Mouse (Mus musculus) cerebellum, adult 2 months (tissue): Measurements from ENCODE around the gene Hist1h3d. TPM values are rescaled to one million over a fixed set of nuclear protein-coding genes. Genes with fewer than 3 reads are reported as not detected.
"Not testable (repeated sequence)": the region's sequence is repeated elsewhere in the genome, so short reads cannot be mapped to it uniquely, and the experiment has no call there.

ENCODE experiments used
- DNase-seq, 2 experiments: peaks; one replicate each; pipeline ENCODE4 v3.0.0; 2021
- H3K27ac ChIP-seq: fragments of 200-500 bp; 2 replicates; pipeline ENCODE4 v1.5.1; 2012; ENCODE audit warnings: low read length, control low read depth, inconsistent platforms; ENCODE audit not compliant: insufficient read depth
- H3K27me3 ChIP-seq: fragments of 200-500 bp; 2 replicates; pipeline ENCODE4 v1.6.1; 2012; ENCODE audit warnings: inconsistent platforms, mild to moderate bottlenecking, low read length, moderate library complexity; ENCODE audit not compliant: control insufficient read depth, insufficient read depth
- H3K4me1 ChIP-seq: fragments of 200-500 bp; 2 replicates; pipeline ENCODE4 v1.6.1; 2011; ENCODE audit warnings: low read length; ENCODE audit not compliant: control insufficient read depth, insufficient read depth
- H3K4me3 ChIP-seq: fragments of 200-500 bp; replicated peaks from 2 replicates; pipeline ENCODE3; 2011; ENCODE audit warnings: mild to moderate bottlenecking, low read depth, low read length, control low read depth; ENCODE audit not compliant: insufficient read depth
- CTCF ChIP-seq: fragments of 200-500 bp; IDR thresholded peaks from 2 replicates; pipeline ENCODE4 v1.5.1; 2011; ENCODE audit warnings: low read depth, mild to moderate bottlenecking, control low read depth, low read length, moderate library complexity, borderline replicate concordance; ENCODE audit not compliant: insufficient read depth
- POLR2A ChIP-seq: fragments of 200-500 bp; IDR thresholded peaks from 2 replicates; pipeline ENCODE4 v1.6.1; 2011; ENCODE audit warnings: low read length, control low read depth, borderline replicate concordance; ENCODE audit not compliant: insufficient read depth
- WGBS: fragments of 180-500 bp; shearing (Covaris S2); methylation state at CpG from one replicate; pipeline ENCODE4 v1.1.7; 2018; 5-methylcytosine and 5-hydroxymethylcytosine counted together
- polyA plus RNA-seq: library from polyadenylated mRNA; depleted of rRNA; stranded (reverse); fragments of >200 nt; gene quantifications from 2 replicates; pipeline ENCODE4 v1.2.3, GENCODE M21; 2012

Gene Hist1h3d
- polyA plus RNA-seq, 1 experiment: 2.0 TPM

DNA sequence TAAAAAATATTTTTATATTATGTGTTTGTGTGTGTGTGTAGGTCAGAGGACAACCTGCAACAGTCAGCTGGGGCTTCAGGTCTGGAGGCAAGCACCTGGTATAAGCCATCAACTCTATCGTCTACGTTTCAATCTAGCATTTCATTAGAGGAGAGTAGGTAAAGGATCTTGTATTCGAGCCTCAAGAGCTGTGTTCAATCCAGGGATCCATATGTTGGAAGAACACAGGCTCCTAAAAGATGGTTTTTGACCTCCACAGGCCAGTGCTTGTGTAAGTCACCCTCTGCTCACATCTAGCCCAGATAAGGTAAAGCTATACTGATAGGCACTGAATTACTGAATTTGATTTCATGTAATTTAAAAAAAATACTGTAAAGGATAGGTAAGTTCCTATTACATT is 18.7 kb upstream of the Hist1h3d start:
- Histone ChIP-seq H3K4me1 (peaks cover 2% of the 10 kb centered on the region; the same call in 1 of the 2 replicates), H3K27me3 (no peaks in the 10 kb centered on the region), H3K27ac (no peak overlapping the region), H3K4me3 (no peak overlapping the region)
- TF ChIP-seq CTCF: no peak
- TF ChIP-seq POLR2A: no peak
- WGBS: 58% methylated on average over 3 of the region's 3 CpGs
- no peak for DNase-seq

DNA sequence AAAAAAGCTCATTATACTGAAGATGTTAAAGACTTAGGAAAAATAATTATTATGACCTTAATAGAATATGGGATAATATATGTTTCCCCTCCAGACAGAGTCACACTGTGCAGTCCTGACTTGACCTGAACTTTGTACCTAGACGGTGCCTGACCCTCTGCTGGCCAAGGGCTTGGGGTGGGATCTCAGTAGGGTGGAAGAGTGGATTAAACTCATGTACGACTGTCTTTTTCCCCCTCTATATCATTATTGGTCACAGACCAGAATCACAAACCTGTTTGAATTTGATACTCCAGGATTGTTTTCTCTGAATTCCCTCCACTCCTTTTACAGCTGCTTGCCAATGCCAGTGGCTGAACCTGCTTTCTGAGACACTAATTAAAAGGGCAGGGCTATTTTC is 14.9 kb upstream of the Hist1h3d start:
- not testable (repeated sequence) for H3K27ac ChIP-seq, H3K4me3 ChIP-seq, H3K27me3 ChIP-seq, H3K4me1 ChIP-seq, DNase-seq
- WGBS: 12% methylated on average over 2 of the region's 2 CpGs

DNA sequence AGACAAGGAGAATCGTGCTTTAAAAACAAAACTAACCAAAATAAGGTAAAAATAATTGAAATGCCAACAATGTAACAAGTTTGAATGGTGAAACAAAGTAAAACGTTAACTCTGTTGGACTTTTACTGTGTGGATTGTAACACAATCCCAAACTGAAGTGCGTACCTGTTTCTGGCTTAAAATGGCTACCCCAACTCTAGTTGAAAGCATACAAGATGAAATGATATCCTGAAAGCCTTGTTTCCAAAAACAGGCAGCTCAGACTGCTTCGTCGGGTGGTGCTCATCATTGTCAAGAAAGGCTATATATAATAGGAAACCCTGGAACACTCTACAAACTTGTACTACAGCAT is 14.1 kb upstream of the Hist1h3d start:
- not testable (repeated sequence) for H3K4me1 ChIP-seq, H3K27me3 ChIP-seq, H3K27ac ChIP-seq, H3K4me3 ChIP-seq, DNase-seq
- 0% methylated on average over 2 of the region's 5 CpGs for WGBS

GRCm38 (mm10) chr13:23561883-23562659 is 13.5 kb upstream of the Hist1h3d start, which contains the start of gene Hist1h3e:
TSS of gene Hist1h3e (minus strand) at chr13:23562369.
- WGBS: under 1% methylated on average over 49 of the region's 67 CpGs
- H3K4me1 ChIP-seq, H3K27me3 ChIP-seq: not testable (repeated sequence)
- DNase-seq: peak; percentile 93 to 94
- TF ChIP-seq POLR2A: peak; percentile 82
- Histone ChIP-seq H3K27ac (peak within 1 kb of the TSS; percentile 87), H3K4me3 (peak within 1 kb of the TSS; percentile 58)

- peak overlapping the region; percentile 41 for H3K4me3 ChIP-seq
- peak overlapping the region; percentile 15; the same call in 1 of the 2 replicates for H3K27ac ChIP-seq
- WGBS: 1% methylated on average over 18 of the region's 18 CpGs
- no peaks in the 10 kb centered on the region for H3K27me3 ChIP-seq
- TF ChIP-seq POLR2A: no peak
- DNase-seq: peak in 1 of 2 experiments; percentile 67
- no peaks in the 10 kb centered on the region for H3K4me1 ChIP-seq
Observed at GRCm38 (mm10) chr13:23562699-23563462, 12.7 kb upstream of the Hist1h3d start.

GRCm38 (mm10) chr13:23564482-23564881 is 11.1 kb upstream of the Hist1h3d start:
- no peaks in the 10 kb centered on the region for H3K27me3 ChIP-seq
- no peak overlapping the region for H3K27ac ChIP-seq

GRCm38 (mm10) chr13:23570261-23571021 is 5.1 kb upstream of the Hist1h3d start:
- H3K27me3 ChIP-seq, H3K4me1 ChIP-seq, DNase-seq: not testable (repeated sequence)
- Histone ChIP-seq H3K4me3 (peak overlapping the region; percentile 46), H3K27ac (peak overlapping the region; percentile 85)
- 2% methylated on average over 29 of the region's 41 CpGs for WGBS

More at GRCm38 (mm10) chr13:23564482-23564881, 11.1 kb upstream of the Hist1h3d start:
- no peak overlapping the region for H3K4me3 ChIP-seq
- TF ChIP-seq POLR2A (no peak), CTCF (no peak)
- no peaks in the 10 kb centered on the region for H3K4me1 ChIP-seq
- no peak for DNase-seq
- WGBS: 51% methylated on average over 2 of the region's 2 CpGs

DNA sequence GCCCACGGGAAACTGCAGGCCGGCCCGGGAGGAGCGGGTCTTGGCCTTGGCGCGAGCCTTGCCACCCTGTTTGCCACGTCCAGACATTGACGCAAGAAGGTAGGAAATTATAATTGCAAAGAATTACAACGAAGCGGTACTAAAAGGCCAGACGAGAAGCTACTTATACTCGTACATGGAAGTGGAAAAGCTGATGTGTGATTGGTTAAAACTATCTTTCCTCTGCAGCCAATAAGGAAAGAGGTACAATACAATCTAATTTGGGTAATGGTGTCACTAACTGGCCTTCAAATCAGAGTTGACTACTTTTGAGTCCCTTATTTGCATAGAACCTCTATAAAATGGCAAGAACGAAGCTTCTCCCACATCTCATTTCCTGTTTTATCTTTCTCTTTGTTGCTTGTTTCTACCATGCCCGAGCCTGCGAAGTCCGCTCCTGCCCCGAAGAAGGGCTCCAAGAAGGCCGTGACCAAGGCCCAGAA is 4.5 kb upstream of the Hist1h3d start, which contains the start of the genes Hist1h2ae and Hist1h2bg:
Hist1h2ae (minus strand) TSS at position 199 of the 482 bp plus-strand sequence.
Hist1h2bg (plus strand) TSS at position 375 of the 482 bp plus-strand sequence.
- no peak for TF ChIP-seq CTCF
- TF ChIP-seq POLR2A: no peak
- DNase-seq: peak; percentile 78 to 88
- under 1% methylated on average over 18 of the region's 18 CpGs for WGBS

DNA sequence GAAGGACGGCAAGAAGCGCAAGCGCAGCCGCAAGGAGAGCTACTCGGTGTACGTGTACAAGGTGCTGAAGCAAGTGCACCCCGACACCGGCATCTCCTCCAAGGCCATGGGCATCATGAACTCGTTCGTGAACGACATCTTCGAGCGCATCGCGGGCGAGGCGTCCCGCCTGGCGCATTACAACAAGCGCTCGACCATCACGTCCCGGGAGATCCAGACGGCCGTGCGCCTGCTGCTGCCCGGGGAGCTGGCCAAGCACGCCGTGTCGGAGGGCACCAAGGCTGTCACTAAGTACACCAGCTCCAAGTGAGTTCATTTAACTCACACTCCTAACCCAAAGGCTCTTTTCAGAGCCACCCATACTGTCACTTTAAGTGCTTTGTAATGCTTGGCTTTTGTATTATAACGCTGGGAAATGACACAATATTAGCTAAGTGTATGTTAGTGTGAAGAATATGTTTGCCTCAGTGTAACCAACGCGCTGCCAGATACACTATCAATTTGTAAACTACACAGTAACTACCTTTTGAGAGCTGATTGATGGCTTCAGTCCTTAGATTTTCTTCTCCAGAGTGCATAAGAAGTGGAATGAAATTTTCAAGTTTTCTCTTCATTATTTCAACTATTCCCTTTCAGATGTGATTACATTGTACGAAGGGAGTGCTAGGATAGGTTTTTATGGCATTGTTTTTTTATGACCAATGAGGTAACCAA is 3.9 kb upstream of the Hist1h3d start:
- 2% methylated on average over 18 of the region's 34 CpGs for WGBS
- peak overlapping the region; percentile 77 for H3K27ac ChIP-seq
- DNase-seq, H3K4me1 ChIP-seq, H3K27me3 ChIP-seq: not testable (repeated sequence)
- peak overlapping the region; percentile 58 for H3K4me3 ChIP-seq

More for the DNA sequence above, 4.5 kb upstream of the Hist1h3d start, which contains the start of the genes Hist1h2ae and Hist1h2bg:
- Histone ChIP-seq H3K4me3 (peak within 1 kb of the TSS; percentile 58), H3K27ac (peak within 1 kb of the TSS; percentile 85), H3K4me1 (no peaks in the 10 kb centered on the region), H3K27me3 (no peaks in the 10 kb centered on the region)
